Mouse (Mus musculus) brain, embryonic 14.5 days (tissue): ENCODE measurements around the gene Adgre1.

Source experiments
- CTCF ChIP-seq: fragments of 200-500 bp; IDR thresholded peaks from 2 replicates; pipeline ENCODE4 v1.5.1; 2012; ENCODE audit warnings: inconsistent platforms, mild to moderate bottlenecking, moderate library complexity, borderline replicate concordance; ENCODE audit not compliant: insufficient read depth, insufficient read length; ENCODE audit errors: extremely low read depth
- POLR2A ChIP-seq: fragments of 200-500 bp; IDR thresholded peaks from 2 replicates; pipeline ENCODE4 v1.6.1; 2012; ENCODE audit warnings: mild to moderate bottlenecking, inconsistent platforms, borderline replicate concordance; ENCODE audit not compliant: poor library complexity, insufficient read depth, insufficient read length, severe bottlenecking; ENCODE audit errors: extremely low read depth

DNA sequence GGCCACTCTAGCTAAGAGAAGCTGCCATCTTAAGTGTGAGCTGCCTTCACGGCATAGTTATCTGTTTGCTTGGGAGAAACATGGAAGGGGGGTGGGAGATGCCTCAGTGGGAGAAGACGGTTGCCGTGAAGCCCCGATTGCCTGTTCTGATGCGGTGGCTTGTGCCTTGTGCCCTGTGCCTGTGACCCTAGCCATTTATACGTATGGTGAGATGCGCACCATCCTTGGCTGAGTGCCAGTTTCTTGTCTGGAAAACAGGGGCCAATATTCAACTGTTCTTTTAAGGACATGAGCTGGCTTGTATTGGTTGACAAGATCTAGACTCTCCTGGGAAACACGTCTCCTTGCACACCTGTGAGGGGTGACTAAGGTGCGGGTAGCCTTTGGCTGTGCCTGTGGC is 7.4 kb upstream of the Adgre1 start:
- no peak for TF ChIP-seq CTCF
- no peak for TF ChIP-seq POLR2A
